Mouse (Mus musculus): ENCODE measurements around the gene Gm13089.
"Not testable (repeated sequence)": the region's sequence is repeated elsewhere in the genome, so short reads cannot be mapped to it uniquely, and the experiment has no call there.

The Gm13089 gene

GRCm38 (mm10) chr4:143702611-143703010 is at the start of gene Gm13089:
Gene Gm13089, minus strand, starts transcription at chr4:143702711.
- DNase-seq (ENCODE audit: low read depth, low spot score) = no peak

- DNase-seq (ENCODE audit: low read depth, low spot score) = no peak
Observed at GRCm38 (mm10) chr4:143719155-143719554, 16.6 kb upstream of the Gm13089 start, which contains the start of gene Gm13078. Gene Gm13078, plus strand, starts transcription at chr4:143719455.

- not testable (repeated sequence) for DNase-seq (ENCODE audit: low read depth, low spot score)
Observed at GRCm38 (mm10) chr4:143657146-143657545, 45.4 kb downstream of the Gm13089 start, which contains the start of gene Gm13088. Gene Gm13088, minus strand, starts transcription at chr4:143657246.

Data from CD4-positive helper T cell, adult 2 months (primary cell).